Mouse (Mus musculus) kidney, adult 2 months (tissue): Measurements from ENCODE around the gene Anks1. TPM values are rescaled to one million over a fixed set of nuclear protein-coding genes. Genes with fewer than 3 reads are reported as not detected.
"Not testable (repeated sequence)": the region's sequence is repeated elsewhere in the genome, so short reads cannot be mapped to it uniquely, and the experiment has no call there.

Experiments
- DNase-seq: peaks from one replicate; pipeline ENCODE4 v3.0.0; 2021
- H3K27ac ChIP-seq: fragments of 200-500 bp; 2 replicates; pipeline ENCODE4 v1.5.1; 2012; ENCODE audit warnings: low read depth, low read length, control low read depth, inconsistent platforms; ENCODE audit not compliant: insufficient read depth
- H3K27me3 ChIP-seq: fragments of 200-500 bp; replicated peaks from 2 replicates; pipeline ENCODE4 v1.6.1; 2012; ENCODE audit warnings: mild to moderate bottlenecking, moderate library complexity, low read length, inconsistent platforms; ENCODE audit not compliant: control insufficient read depth, insufficient read depth
- H3K36me3 ChIP-seq: fragments of 200-500 bp; 2 replicates; pipeline ENCODE4 v1.6.1; 2012; ENCODE audit warnings: mild to moderate bottlenecking, moderate library complexity, low read length, inconsistent platforms; ENCODE audit not compliant: control insufficient read depth, insufficient read depth
- H3K4me1 ChIP-seq: fragments of 200-500 bp; 2 replicates; pipeline ENCODE4 v1.6.1; 2011; ENCODE audit warnings: low read length; ENCODE audit not compliant: control insufficient read depth, insufficient read depth
- H3K4me3 ChIP-seq: fragments of 200-500 bp; 2 replicates; pipeline ENCODE4 v1.5.1; 2011; ENCODE audit warnings: mild to moderate bottlenecking, low read depth, low read length, control low read depth; ENCODE audit not compliant: insufficient read depth
- CTCF ChIP-seq: fragments of 200-500 bp; conservative IDR thresholded peaks from 2 replicates; pipeline ENCODE4 v1.5.1; 2011; ENCODE audit warnings: low read depth, mild to moderate bottlenecking, control low read depth, low read length, moderate library complexity, mixed read lengths; ENCODE audit not compliant: insufficient read depth, insufficient read length
- POLR2A ChIP-seq: fragments of 200-500 bp; IDR thresholded peaks from one replicate; pipeline ENCODE4 v1.6.1; 2011; ENCODE audit warnings: low read depth, low read length, control low read depth
- WGBS: fragments of 180-500 bp; shearing (Covaris S2); methylation state at CpG from one replicate; pipeline ENCODE4 v1.1.7; 2018; 5-methylcytosine and 5-hydroxymethylcytosine counted together
- polyA plus RNA-seq: library from polyadenylated mRNA; depleted of rRNA; stranded (reverse); fragments of >200 nt; gene quantifications from 2 replicates; pipeline ENCODE4 v1.2.3, GENCODE M21; 2012

Anks1 gene
- polyA plus RNA-seq, 1 experiment = 36.7 TPM

DNA sequence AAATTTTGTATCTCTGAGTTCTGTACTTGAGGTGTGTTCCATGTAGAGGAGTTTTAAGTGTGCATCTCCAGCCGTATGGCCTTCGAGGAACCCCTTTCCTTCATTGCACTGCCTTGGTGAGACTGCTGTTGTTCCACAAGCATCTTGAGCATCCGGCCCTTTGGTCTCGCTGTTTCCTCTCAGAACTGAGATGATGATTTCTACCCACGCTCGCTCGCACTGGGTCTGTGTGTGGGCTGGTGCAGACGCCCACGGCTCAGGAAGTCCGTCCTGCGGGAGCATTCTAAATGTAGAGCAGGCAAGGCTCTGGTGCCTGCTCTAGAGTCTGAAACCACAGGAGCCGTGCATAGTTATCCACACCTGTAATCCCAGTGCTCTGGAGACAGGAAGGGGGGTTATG lies 88.1 kb downstream of the Anks1 start:
- no peak for DNase-seq
- WGBS = 59% methylated on average over 12 of the region's 12 CpGs
- no peaks in the 10 kb centered on the region for H3K27me3 ChIP-seq
- no peak overlapping the region for H3K27ac ChIP-seq
- no peak overlapping the region for H3K4me3 ChIP-seq
- TF ChIP-seq POLR2A = no peak
- no peak for TF ChIP-seq CTCF
- H3K36me3 ChIP-seq = peaks cover 1% of the 10 kb centered on the region; the same call in 1 of the 2 replicates
- peaks cover 4% of the 10 kb centered on the region; the same call in 1 of the 2 replicates for H3K4me1 ChIP-seq

DNA sequence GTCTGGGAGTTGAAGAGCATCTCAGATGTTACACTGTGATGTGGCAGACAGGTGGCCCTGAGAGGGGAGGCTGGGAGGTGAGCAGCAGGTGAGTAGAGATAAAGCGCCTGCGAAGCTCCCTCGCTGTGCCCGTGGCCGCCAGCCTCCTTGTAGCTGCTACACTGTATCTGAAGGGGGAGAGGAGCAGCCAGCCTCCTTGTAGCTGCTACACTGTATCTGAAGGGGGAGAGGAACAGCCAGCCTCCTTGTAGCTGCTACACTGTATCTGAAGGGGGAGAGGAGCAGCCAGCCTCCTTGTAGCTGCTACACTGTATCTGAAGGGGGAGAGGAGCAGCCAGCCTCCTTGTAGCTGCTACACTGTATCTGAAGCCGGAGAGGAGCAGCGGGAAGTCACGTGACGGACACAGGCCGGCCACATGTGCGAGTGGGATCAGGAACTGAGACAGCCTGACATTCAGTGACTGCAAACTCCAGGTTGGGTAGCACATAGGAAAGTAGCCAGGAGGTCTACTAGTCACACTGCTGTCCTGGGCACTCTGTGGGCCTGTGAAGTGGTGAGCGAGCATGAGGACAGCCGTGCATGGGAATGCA lies 90.7 kb downstream of the Anks1 start:
- H3K27ac ChIP-seq, H3K27me3 ChIP-seq, DNase-seq, H3K4me1 ChIP-seq, H3K36me3 ChIP-seq, H3K4me3 ChIP-seq: not testable (repeated sequence)
- 84% methylated on average over 13 of the region's 13 CpGs for WGBS

DNA sequence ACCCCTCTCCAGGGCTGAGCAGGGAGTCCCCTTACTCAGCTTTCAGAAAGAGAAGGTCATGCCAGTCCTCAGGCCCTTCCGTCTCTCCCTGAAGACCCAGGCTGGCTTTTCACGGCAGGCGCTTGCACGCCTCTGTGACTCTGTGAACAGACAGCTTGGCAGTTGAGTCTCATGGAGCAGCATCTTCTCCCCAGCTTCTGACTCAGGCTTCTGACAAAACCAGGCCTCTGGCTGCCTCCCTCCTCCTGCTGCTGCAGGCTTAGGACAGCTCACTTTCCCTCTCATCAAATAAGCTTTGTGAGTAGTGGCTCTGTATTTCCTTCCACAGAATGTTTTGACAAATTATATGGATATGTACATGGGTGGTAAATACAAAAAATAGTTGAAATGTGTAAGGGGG lies 91.3 kb downstream of the Anks1 start:
- no peak for TF ChIP-seq POLR2A
- TF ChIP-seq CTCF = no peak
- Histone ChIP-seq H3K4me3 (no peak overlapping the region), H3K27me3 (no peaks in the 10 kb centered on the region), H3K4me1 (no peaks in the 10 kb centered on the region), H3K36me3 (peaks cover 1% of the 10 kb centered on the region; the same call in 1 of the 2 replicates), H3K27ac (no peak overlapping the region)
- 82% methylated on average over 4 of the region's 4 CpGs for WGBS
- no peak for DNase-seq

DNA sequence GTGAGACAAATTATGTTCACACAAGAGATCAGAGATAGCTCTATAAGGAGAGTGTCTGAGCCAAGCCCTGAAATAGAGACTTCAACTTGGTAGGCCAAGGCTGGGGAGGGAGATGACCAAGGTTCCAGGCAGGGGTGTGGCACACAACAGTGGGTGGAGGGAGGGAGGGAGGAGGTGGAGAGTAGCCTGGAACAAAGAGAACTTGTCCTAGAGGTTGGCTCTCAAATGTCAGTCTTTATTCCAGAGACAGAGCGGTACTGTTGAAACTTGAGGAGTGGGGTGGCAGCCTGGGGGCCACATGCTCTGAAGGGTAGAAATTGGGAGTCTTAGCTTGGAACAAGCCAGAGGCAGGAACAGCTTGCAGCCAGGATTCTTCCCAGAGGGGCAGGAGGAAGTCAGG lies 91.7 kb downstream of the Anks1 start:
- 89% methylated on average over 1 of the region's 1 CpGs for WGBS
- Histone ChIP-seq H3K27ac (no peak overlapping the region), H3K4me1 (no peaks in the 10 kb centered on the region; the same call in 1 of the 2 replicates), H3K27me3 (no peaks in the 10 kb centered on the region), H3K36me3 (peaks cover 1% of the 10 kb centered on the region; the same call in 1 of the 2 replicates), H3K4me3 (no peak overlapping the region)
- TF ChIP-seq POLR2A (no peak), CTCF (no peak)
- DNase-seq = no peak

DNA sequence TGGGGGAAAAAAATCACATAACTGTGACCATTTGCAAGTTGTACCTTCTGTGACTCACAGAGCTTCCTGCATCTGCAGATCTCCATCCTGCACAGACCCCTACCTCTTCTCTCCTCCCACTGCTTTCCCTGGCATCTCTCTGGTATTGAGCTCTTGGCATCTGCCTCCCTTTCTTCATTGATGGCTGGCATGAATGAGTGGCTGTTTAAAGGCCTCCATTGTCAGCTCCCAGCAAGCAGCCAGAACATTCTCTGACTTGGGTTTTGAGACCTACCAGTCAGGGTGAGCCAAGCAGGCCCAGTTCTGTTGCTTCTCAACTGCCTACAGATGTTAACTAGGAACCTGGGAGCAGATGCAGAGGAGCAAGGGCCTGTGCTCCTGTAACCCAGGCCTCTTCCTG lies 96.3 kb downstream of the Anks1 start:
- TF ChIP-seq POLR2A = no peak
- TF ChIP-seq CTCF = no peak
- Histone ChIP-seq H3K4me3 (no peak overlapping the region), H3K27ac (no peak overlapping the region), H3K4me1 (peaks cover 20% of the 10 kb centered on the region), H3K36me3 (no peaks in the 10 kb centered on the region), H3K27me3 (no peaks in the 10 kb centered on the region)
- DNase-seq = no peak

DNA sequence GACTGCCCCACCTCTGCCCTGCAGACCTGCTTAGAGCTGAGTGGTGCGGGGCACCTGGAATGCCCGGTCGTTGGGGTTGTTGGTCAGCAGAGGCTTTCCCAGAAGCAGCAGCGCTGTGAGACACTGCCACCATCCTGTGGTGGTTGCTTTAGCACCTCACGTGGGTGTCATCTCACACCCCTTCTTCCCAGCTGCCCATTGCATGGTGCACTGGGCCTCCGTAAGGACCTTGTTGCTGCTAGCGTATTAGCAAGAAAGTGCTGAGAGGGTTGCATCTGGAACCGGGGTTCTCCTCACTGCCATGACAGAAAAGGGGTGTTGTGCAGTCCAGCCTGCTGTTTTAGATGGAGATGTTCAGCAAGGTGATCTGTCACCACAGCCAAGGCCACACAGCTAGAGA lies 97.1 kb downstream of the Anks1 start:
- Histone ChIP-seq H3K36me3 (no peaks in the 10 kb centered on the region), H3K4me1 (peaks cover 23% of the 10 kb centered on the region), H3K27me3 (no peaks in the 10 kb centered on the region), H3K27ac (peak overlapping the region; percentile 79), H3K4me3 (no peak overlapping the region)
- DNase-seq = no peak
- 67% methylated on average over 8 of the region's 8 CpGs for WGBS
- no peak for TF ChIP-seq CTCF
- no peak for TF ChIP-seq POLR2A

DNA sequence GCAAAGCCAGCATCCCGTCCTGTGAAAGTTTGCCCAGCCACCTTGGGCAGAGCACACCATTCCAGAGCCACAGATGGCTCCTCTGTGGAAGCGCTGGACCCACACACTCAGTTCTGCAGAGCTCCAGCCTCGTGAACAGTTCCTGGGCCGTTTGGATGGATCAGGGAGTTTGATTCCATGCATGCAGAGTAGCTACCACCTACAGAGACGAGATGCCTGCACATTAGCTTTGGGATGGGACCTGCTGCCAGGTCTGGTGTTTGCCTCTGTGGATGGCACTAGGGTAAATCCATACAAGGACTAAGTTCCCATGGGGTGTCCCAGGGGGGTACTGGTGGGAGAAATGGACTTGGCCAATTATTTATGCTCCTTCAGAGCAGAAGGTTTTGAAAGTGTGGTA lies 97.5 kb downstream of the Anks1 start:
- no peaks in the 10 kb centered on the region for H3K36me3 ChIP-seq
- 45% methylated on average over 5 of the region's 5 CpGs for WGBS
- H3K4me1 ChIP-seq = peaks cover 24% of the 10 kb centered on the region
- no peak for DNase-seq
- no peak overlapping the region for H3K4me3 ChIP-seq
- no peaks in the 10 kb centered on the region for H3K27me3 ChIP-seq
- no peak for TF ChIP-seq CTCF
- no peak for TF ChIP-seq POLR2A
- H3K27ac ChIP-seq = peak overlapping the region; percentile 79
